Mouse (Mus musculus) E14TG2a.4 (cell line): Measurements from ENCODE around the gene Eps8.

Experiments
- CTCF ChIP-seq: conservative IDR thresholded peaks from 2 replicates; pipeline ENCODE4 v1.5.1; 2014; ENCODE audit warnings: low read length
- NANOG ChIP-seq: IDR thresholded peaks from 2 replicates; pipeline ENCODE4 v1.6.1; 2014; ENCODE audit warnings: borderline replicate concordance, low read length, mixed read lengths
- POU5F1 ChIP-seq: IDR thresholded peaks from 2 replicates; pipeline ENCODE4 v1.6.1; 2014; ENCODE audit warnings: low read length, borderline replicate concordance

DNA sequence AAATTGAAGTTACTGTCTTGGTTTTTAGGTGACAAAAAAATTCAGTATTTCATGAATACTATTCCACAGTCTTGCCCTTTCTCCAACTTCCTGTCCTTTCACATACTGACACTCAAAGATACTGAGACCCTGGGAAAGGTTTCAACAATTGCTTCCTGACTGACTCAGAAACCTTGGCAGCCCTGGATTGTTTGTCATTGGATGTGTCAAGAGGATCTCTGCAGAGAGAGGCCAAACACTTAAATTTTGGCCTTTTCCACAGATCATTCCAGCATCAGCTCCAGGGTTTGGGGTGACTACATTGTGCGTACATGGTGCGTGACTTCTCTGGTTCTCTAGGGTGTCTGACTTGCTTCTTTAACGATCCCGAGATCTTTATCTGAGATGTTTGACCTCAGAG is 48.2 kb upstream of the Eps8 start:
- no peak for TF ChIP-seq CTCF
- no peak for TF ChIP-seq NANOG
- no peak for TF ChIP-seq POU5F1
